Mouse (Mus musculus) C2C12 (cell line): ENCODE results near the gene Coa4. TPM values are rescaled to one million over a fixed set of nuclear protein-coding genes. Genes with fewer than 3 reads are reported as not detected.

Source experiments
- H3K27me3 ChIP-seq: one replicate; pipeline ENCODE4 v1.6.1; 2011; ENCODE audit not compliant: control insufficient read depth, insufficient read depth, insufficient read length
- H3K36me3 ChIP-seq: one replicate; pipeline ENCODE4 v1.6.1; 2011; ENCODE audit not compliant: control insufficient read depth, insufficient read depth
- H3K4me3 ChIP-seq: one replicate; pipeline ENCODE4 v1.5.1; 2011; ENCODE audit warnings: mild to moderate bottlenecking, control low read depth; ENCODE audit not compliant: poor library complexity, insufficient read depth, severe bottlenecking
- H3K79me2 ChIP-seq: one replicate; pipeline ENCODE4 v1.6.1; 2011; ENCODE audit not compliant: control insufficient read depth, insufficient read depth
- H3K79me3 ChIP-seq: one replicate; pipeline ENCODE4 v1.6.1; 2011; ENCODE audit warnings: low read depth, control low read depth
- H3ac ChIP-seq: one replicate; pipeline ENCODE3; 2011; ENCODE audit warnings: low read depth; ENCODE audit not compliant: control insufficient read depth, insufficient read length
- CEBPB ChIP-seq: IDR thresholded peaks from one replicate; pipeline ENCODE4 v1.6.1; 2011; ENCODE audit warnings: low read depth, mild to moderate bottlenecking, control low read depth, moderate library complexity
- CTCF ChIP-seq: IDR thresholded peaks from one replicate; pipeline ENCODE4 v1.5.1; 2011; ENCODE audit not compliant: control insufficient read depth, insufficient read depth, insufficient read length
- FOSL1 ChIP-seq: IDR thresholded peaks from one replicate; pipeline ENCODE4 v1.8.0; 2011; ENCODE audit warnings: mild to moderate bottlenecking, low read length; ENCODE audit not compliant: poor library complexity, insufficient read depth, severe bottlenecking
- MAX ChIP-seq: IDR thresholded peaks from one replicate; pipeline ENCODE4 v1.6.1; 2011; ENCODE audit warnings: mild to moderate bottlenecking, control low read depth
- MYOD1 ChIP-seq: IDR thresholded peaks from one replicate; pipeline ENCODE4 v1.6.1; 2011; ENCODE audit warnings: low read depth; ENCODE audit not compliant: control insufficient read depth, insufficient read length
- MYOG ChIP-seq: IDR thresholded peaks from one replicate; pipeline ENCODE4 v1.6.1; 2011; ENCODE audit not compliant: control insufficient read depth, insufficient read length; ENCODE audit errors: extremely low read depth
- USF1 ChIP-seq: IDR thresholded peaks from one replicate; pipeline ENCODE4 v1.6.1; 2011; ENCODE audit warnings: low read depth, mild to moderate bottlenecking, control low read depth, moderate library complexity
- polyA plus RNA-seq: library from polyadenylated mRNA; unstranded; fragments of >200 nt; fragmentation: generic; extraction: Trizol; gene quantifications from one replicate; pipeline ENCODE4 v1.2.1, GENCODE M21; 2012; ENCODE audit warnings: missing spikeins

Gene Coa4
- polyA plus RNA-seq, 1 experiment, result 8.4 TPM

GRCm38 (mm10) chr7:100501844-100502373 lies 35.0 kb upstream of the Coa4 start:
- H3K36me3 ChIP-seq, result no peaks in the 10 kb centered on the region
- H3ac ChIP-seq, result no peak overlapping the region
- no peaks in the 10 kb centered on the region for H3K79me2 ChIP-seq
- TF ChIP-seq MYOD1 (no peak), MYOG (no peak), CEBPB (no peak), USF1 (no peak), MAX (no peak), CTCF (no peak), FOSL1 (no peak)
- H3K79me3 ChIP-seq, result no peaks in the 10 kb centered on the region
- peaks cover 6% of the 10 kb centered on the region for H3K27me3 ChIP-seq
- H3K4me3 ChIP-seq, result no peak overlapping the region

- Histone ChIP-seq H3ac (no peak overlapping the region), H3K27me3 (peaks cover 6% of the 10 kb centered on the region), H3K4me3 (no peak overlapping the region), H3K79me2 (no peaks in the 10 kb centered on the region), H3K36me3 (no peaks in the 10 kb centered on the region), H3K79me3 (no peaks in the 10 kb centered on the region)
- no peak for TF ChIP-seq CTCF
- no peak for TF ChIP-seq CEBPB
- no peak for TF ChIP-seq FOSL1
- TF ChIP-seq MAX, result no peak
- no peak for TF ChIP-seq USF1
- TF ChIP-seq MYOG, result no peak
- no peak for TF ChIP-seq MYOD1
Observed at GRCm38 (mm10) chr7:100502374-100502922, 34.4 kb upstream of the Coa4 start.

GRCm38 (mm10) chr7:100503076-100503475 lies 33.8 kb upstream of the Coa4 start:
- TF ChIP-seq FOSL1 (no peak), MAX (no peak), MYOD1 (no peak), CTCF (no peak), CEBPB (no peak), MYOG (no peak), USF1 (no peak)
- Histone ChIP-seq H3K36me3 (no peaks in the 10 kb centered on the region), H3K79me2 (no peaks in the 10 kb centered on the region), H3ac (no peak overlapping the region), H3K27me3 (peaks cover 6% of the 10 kb centered on the region), H3K4me3 (no peak overlapping the region), H3K79me3 (no peaks in the 10 kb centered on the region)

- Histone ChIP-seq H3K4me3 (no peak overlapping the region), H3K36me3 (no peaks in the 10 kb centered on the region), H3K79me2 (no peaks in the 10 kb centered on the region), H3ac (no peak overlapping the region), H3K27me3 (peaks cover 6% of the 10 kb centered on the region), H3K79me3 (no peaks in the 10 kb centered on the region)
- TF ChIP-seq MYOG (no peak), MYOD1 (no peak), CEBPB (no peak), MAX (no peak), CTCF (no peak), USF1 (no peak), FOSL1 (no peak)
Observed at GRCm38 (mm10) chr7:100504740-100505487, 32.0 kb upstream of the Coa4 start.

- Histone ChIP-seq H3K27me3 (peaks cover 6% of the 10 kb centered on the region), H3K36me3 (no peaks in the 10 kb centered on the region), H3K4me3 (no peak overlapping the region), H3K79me3 (no peaks in the 10 kb centered on the region), H3ac (no peak overlapping the region), H3K79me2 (no peaks in the 10 kb centered on the region)
- TF ChIP-seq CTCF (no peak), MYOG (no peak), USF1 (no peak), CEBPB (no peak), FOSL1 (no peak), MYOD1 (no peak), MAX (no peak)
Observed at GRCm38 (mm10) chr7:100506494-100506893, 30.4 kb upstream of the Coa4 start.
